Mouse (Mus musculus) kidney, postnatal 25 days (tissue): ENCODE results near the gene Mcmbp.

Experiments
- DNase-seq, 2 experiments: peaks; one replicate each; pipeline ENCODE4 v3.0.0; 2021; ENCODE audit warnings: mixed read lengths in 2 of 2

Mcmbp gene

GRCm38 (mm10) chr7:128740334-128740733 is at the start of gene Mcmbp:
Gene Mcmbp (minus strand): TSS chr7:128740495.
- DNase-seq = peak; percentile 99

- no peak for DNase-seq
These were observed 49.8 kb upstream of the Mcmbp start for GRCm38 (mm10) chr7:128790045-128790444.

GRCm38 (mm10) chr7:128781846-128782245 is 41.6 kb upstream of the Mcmbp start:
- DNase-seq = no peak

DNA sequence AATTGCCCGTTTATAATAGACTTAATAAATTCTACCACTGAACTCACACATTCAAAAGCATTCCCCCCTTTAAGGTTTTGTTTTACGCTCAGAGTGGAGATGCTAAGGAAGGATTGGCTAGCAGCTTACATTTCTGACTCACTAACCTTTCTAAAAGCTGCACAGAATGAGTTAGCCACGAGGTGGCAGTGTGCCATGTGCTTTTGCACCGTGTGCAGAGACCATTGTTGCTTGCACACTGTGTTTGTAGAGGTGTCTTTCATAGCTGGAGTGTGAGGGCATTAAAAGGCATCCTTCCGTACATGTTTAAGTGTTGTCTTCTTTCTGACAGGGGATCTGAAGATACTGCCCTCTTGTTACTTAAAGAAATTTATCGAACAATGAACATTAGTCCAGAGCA is 39.0 kb upstream of the Mcmbp start:
- peak in 1 of 2 experiments; percentile 63 for DNase-seq

GRCm38 (mm10) chr7:128777201-128777600 is 36.9 kb upstream of the Mcmbp start:
- no peak for DNase-seq

DNA sequence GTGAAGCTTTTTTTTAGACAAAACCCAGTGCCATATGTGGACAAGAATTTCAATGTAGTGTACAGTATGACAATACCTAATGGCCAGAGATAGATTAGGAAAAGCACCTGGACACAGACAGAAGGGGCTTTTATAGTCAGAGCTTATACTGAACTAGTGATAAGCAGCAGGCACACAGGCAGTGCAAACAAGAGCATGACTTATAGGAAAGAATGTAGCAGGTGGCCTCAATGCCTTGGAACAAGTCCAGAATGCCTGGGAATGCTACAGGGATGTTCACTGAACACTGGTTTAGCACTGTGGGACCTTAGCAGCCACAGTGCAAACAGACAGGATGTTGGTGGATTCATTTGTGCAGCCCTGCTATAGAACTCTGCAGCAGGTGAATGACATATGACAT is 26.4 kb upstream of the Mcmbp start:
- no peak for DNase-seq

GRCm38 (mm10) chr7:128758948-128759347 is 18.7 kb upstream of the Mcmbp start:
- no peak for DNase-seq

- DNase-seq = peak; percentile 19 to 64
These were observed 15.1 kb upstream of the Mcmbp start for GRCm38 (mm10) chr7:128755396-128755795.

DNA sequence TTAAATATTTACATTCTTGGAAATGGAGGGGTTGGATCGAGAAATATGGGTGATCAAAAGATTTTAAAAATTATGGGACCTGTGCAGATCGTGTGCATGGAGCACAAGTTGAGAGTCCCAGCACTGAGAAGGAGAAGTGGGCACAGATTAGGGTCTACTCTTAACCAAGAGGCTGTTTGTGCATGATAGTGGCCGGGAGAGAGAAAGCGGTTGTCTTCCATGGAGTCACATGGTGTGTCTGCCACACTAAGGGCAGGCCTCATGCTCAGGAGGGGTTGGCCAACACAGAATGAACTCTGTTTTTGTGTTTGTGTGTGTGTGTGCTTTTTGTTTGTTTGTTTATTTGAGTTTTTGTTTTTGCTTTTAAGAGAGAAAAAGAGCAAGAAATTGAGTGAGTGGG is 11.7 kb upstream of the Mcmbp start:
- DNase-seq = no peak

DNA sequence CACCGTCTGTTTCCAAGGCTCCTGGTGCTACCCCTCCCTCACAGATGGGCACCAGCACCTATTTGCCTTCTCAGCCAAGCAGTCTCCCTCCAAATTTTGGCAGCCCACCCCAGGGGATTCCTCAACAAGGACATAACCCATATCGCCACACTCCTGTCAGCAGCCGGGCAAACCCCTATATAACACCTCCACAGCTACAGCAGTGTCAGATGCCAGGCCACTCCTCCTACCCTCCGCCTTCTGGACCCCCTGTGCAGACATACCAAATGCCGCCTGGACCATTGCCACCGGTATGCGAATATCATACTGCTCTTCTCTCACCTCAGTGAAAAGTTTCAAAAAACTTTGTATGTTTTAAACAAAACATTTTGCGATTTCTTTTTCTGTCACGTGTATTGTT is 10.0 kb upstream of the Mcmbp start:
- DNase-seq = no peak

DNA sequence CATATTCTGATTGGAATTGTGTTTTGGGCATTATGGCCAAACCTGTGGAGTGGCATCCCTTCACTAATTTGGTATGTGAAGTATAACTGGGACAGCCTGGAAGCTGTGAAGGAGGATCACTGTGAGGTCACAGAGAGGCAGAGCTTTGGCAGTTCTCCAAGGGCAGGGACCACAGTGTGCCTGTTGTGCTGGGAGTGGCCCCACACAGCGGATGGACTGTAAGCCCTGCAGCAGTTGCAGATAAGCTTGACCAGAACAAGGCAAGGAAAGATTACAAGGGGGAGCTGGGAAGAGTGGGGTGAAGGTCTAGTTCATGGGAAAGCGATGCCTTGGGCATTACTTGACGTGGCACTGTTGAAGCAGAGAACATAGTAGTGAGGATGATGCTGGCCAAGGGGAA is 8.5 kb upstream of the Mcmbp start:
- peak; percentile 83 to 89 for DNase-seq

DNA sequence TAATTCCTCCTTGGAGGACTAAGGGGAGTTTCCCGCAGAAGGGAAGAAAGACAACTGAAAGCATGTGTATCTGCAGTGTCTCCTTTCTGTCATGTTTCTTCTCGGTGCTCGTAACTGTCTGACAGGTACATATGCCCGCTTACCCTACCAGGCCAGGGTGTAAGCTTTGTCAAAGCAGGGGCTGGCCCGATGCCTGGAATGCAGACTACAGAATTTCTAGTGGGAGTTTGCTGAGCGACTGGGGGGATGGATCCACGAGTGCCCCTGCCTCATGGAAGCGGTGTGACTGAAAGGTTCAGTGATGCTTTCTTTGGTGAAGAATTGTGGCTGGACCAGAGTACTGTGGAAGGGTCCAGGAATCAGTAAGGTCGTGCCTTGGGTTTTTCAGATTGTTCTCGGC is 5.9 kb upstream of the Mcmbp start:
- no peak for DNase-seq

DNA sequence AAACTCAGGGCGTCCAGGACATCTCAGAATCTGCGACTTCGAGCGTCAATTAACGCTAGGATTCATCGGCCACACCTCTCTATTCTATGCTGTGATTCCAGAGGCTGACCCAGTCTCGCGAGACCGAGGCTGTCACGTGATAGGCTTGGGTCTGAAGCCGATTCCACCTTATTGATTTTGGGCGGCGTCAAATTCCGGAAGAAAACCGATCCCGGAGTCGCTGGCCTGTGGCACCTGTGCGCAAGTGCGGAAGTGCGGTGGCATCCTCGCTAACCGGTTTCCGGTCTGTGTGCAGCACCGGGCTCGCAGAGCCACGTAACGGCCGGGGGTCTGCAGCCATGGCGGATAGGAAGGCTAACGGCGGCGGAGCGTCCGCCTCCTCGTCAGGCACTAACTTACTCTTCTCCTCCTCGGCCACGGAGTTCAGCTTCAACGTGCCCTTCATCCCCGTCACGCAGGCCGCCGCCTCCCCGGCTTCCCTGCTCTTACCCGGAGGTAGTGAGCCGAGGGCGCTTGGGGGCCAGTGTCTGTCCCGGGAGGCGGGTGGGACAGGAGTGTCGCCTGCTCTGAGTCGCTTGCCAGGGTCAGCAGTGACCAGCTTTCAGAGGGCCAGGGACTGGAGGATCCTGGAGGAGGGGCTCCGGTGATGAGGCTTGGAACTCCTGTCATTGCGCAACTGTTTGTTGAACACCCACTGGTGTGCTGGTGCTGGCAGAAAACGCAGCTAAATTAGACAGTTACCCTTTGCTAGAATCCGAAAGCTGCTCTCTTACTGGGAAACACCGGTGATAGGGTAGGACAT is 4.6 kb upstream of the Mcmbp start, which contains the start of gene Sec23ip:
Gene Sec23ip, plus strand, starts transcription at position 260 of the 802 bp plus-strand sequence.
- DNase-seq = peak; percentile 99 to 100

DNA sequence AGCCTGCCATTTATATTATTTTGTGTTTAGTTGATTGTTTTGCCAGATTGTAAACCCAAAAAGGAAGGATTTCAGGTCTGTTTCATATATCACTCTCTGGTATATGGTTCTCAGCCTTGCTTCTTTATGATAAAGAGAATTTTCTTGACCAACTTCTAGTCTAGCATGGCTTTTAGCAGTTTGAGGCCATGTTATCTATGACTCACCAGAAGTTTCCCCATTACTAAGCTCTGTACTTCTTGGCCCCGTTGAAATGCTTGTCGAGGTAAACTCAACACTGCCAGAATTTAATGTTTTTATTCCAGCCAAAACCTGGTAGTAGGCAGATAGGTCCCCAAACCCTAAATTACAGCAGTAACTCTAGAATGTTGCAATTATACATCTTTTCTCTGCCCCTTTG is 3.6 kb upstream of the Mcmbp start:
- no peak for DNase-seq

DNA sequence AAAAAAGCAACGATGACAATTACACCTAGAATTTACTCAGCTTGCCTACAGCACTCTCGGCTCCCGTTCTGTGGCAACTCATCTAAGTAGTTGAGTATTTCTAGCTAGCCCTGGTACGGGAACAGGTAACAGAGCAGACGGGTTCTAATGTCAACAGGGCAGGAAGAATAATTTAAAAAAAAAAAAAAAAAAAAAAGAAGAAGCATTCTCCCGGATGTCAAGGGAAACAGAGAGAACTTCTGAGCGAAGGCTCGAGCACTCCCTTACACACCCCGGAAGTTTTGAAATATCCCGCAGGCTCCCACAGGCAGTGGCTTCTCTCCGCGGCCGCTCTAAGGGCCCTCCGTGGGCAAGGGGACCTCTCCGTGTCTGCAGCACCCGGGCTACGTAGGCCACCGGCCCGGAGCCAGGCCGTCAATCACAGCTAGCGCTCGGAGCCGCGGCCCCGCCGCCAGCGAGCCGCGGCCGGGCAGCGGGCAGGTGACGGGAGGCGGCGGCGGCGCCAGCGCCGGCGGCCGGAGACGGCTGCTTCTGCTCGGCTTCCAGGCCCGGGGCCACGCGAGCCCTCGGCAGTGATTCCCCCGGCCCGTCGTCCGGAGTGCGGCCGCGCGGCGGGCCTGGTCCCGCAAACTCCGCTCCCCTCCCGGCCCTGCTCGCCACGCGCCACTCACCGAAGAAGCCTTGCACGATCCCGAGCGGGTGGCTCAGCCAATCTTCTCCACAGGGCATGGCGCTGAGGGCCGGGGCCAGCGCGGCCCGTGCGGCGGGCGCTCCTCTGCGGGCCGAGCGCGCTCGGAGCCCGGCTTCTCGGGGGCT is 625 bp downstream of the Mcmbp start:
- peak; percentile 40 to 78 for DNase-seq

- DNase-seq = no peak
These were observed 1.2 kb downstream of the Mcmbp start for GRCm38 (mm10) chr7:128739116-128739461.

GRCm38 (mm10) chr7:128738041-128738440 is 2.3 kb downstream of the Mcmbp start:
- no peak for DNase-seq

DNA sequence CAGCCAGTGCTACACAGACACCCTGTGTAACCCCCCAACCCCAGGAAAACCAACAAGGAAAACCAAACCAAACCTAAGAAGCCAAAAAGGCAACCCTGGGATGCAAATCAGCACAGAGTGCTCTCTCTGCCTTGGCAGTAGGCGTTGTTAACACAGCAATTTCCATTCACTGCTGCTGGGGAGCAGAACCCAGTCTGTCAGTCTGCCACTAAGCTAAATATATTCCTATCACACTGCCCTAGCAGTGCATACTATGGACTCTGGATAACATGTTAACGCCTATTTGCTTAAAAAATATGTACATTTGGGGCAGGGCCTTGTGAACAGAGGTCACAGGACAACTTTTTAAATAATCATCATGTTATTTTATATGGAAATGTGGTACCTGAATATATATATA is 8.7 kb downstream of the Mcmbp start:
- no peak for DNase-seq

DNA sequence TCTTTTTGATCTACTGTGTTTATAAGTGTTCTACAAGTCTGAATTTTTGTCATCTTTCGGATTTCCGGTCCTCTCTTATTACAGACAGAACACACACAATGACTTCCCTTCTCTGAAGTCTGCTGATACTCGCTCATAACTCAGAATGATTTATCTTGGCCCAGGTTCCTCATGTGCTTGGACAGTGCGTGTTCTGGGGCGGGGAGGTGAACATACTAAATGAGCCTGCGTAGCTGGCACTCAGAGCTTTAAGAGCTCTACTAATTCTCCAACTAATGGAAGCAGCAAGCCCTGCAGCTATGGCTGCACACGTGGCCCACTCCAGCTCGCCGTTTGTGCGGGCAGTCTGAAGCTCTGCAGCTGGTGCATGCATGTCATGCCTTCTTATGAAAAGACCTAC is 11.6 kb downstream of the Mcmbp start:
- DNase-seq = peak in 1 of 2 experiments; percentile 25

DNA sequence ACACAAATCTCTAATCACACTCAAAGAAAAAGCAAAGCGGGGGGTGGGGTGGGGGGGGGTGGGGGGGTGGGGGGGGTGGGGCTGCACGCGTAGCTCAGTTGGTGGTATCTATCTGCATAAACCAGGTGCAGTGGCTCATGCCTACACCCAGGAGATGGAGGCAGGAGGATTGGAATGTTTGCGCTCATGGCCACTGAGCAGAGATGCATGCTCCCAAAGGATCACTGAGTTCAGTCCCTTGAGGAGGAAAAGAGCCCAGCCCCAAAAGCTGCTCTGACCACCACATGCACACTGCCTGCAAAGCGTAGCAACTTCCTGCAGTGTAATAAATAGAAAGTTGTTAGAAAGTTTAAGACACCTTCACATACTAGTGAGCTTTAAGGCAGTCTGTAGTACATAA is 12.6 kb downstream of the Mcmbp start:
- DNase-seq = no peak

GRCm38 (mm10) chr7:128726999-128727398 is 13.3 kb downstream of the Mcmbp start:
- no peak for DNase-seq

- no peak for DNase-seq
These were observed 15.1 kb downstream of the Mcmbp start for GRCm38 (mm10) chr7:128725189-128725588.

GRCm38 (mm10) chr7:128724761-128725160 is 15.5 kb downstream of the Mcmbp start:
- DNase-seq = peak; percentile 77 to 87

DNA sequence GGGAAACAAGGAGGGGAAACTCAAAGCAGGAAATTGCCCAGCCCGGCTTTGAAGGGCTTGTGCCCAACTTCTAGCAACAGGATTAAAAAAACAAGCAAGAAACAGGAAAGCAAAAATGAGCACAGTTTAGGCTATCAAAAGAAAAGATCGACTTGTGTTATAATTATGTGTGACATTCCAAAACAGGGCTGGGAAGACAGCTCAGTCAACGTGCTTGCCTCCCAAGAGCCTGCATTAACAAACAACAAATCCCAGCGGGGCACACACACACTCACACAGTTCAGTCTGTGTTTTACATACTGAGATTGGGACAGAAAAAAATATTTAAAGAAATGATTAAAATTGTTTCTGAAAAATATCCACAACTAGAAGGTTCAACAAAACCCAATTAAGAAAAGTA is 22.3 kb downstream of the Mcmbp start:
- no peak for DNase-seq
